Mouse (Mus musculus) B cell, adult 2 months (primary cell): ENCODE measurements around the gene Vmn1r28.
"Not testable (repeated sequence)": the region's sequence is repeated elsewhere in the genome, so short reads cannot be mapped to it uniquely, and the experiment has no call there.

Experiments
- DNase-seq, 2 experiments: peaks; one replicate each; pipeline ENCODE4 v3.0.0; 2022

The Vmn1r28 gene

GRCm38 (mm10) chr6:58261737-58262136, at the start of gene Vmn1r28:
Vmn1r28 (plus strand) TSS chr6:58262037.
- DNase-seq = no peak

DNA sequence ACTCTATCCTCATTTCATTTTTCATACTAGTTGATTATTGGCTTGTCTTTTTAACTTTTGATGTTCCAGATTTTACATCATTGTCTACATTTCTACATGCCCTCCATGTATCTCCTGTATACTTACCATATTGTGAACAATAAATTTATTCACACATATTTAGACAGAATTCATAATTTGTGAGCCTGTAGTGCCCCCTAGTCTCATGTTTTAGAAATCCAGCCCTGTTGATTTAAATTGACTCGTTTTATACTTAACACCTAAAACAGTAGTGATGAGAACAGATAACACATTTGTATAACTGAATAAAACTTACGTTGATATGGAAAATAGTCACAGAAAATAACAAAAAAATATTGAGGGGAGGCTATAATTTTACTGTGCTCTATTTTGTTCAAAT, 45.7 kb upstream of the Vmn1r28 start:
- no peak for DNase-seq

DNA sequence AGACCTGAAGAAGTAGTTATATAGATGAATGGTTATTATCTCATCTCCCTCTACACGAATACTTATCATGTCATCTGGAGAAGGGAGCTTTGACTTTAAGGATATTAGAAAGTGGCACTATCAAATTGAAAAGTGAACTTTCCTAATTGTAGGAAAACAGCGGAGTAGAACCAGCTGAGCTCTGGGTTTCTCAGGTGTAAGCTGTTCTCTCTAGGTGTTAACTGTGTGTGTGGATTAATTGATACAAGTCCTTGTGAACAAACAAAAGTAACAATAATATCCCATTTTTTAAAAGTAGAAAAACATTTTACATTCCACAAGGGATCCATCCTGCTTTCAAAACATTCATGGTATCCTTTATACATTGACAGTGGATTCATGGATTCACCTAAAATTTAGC, 43.1 kb upstream of the Vmn1r28 start, which contains the start of gene Vmn1r27:
Gene Vmn1r27, minus strand, starts transcription at position 101 of the 400 bp plus-strand sequence.
- no peak for DNase-seq

DNA sequence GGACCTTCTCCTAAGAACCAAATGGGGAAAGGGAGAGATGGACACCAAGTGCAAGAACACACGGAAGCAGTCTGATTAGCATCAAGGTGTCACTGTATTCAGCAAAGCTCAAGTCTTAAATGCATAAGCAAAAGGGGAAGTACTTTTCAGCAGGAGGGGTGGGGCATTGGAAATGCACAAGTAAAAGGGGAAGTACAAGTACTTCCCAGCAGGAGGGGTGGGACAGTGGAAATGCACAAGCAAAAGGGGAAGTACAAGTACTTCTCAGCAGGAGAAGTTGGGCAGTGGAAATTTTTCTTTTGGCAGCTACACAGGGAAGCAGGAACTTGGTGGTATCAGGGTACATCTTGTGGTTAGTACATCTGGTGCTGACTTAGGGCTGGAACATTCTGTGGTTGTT, 17.8 kb downstream of the Vmn1r28 start:
- DNase-seq = not testable (repeated sequence)

DNA sequence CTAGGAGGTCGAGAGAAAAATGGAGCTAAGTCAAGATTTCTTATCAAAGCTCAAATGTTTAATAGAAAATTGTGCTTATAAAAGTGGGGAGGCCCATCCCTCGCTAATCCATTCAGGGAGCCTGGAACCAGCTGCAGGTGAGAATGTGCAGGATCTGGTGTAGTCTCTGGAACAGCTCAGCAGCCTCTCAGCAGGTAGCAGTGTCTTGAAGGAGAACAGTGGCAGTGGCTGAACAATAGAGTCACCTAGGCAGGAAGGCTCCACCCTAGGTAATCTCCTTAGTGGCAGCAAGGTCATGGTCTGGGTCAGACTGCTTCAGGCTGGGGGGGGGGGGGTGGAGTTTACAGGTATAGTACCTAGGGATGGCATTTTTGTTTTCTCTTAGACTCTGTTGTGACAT, 30.4 kb downstream of the Vmn1r28 start:
- no peak for DNase-seq

DNA sequence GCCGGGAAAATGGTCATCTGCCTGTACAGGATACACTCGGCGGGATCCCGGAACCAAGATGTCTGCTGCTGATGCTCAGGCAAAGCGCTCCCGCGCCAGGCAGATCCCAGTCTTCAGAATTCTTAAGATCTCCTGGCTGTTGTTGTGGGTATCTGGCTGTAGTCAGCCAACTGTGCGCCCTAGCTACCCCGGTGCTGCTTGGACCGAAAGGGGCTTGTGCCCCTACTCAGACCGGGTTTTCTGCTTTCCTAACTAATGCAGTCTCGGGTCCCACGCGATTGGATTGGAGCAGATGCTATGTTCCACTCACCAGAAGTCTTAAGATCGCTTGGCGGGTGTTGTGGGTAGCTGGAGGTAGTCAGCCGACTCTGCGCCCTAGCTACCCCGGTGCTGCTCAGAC, 36.7 kb downstream of the Vmn1r28 start:
- DNase-seq = not testable (repeated sequence)

DNA sequence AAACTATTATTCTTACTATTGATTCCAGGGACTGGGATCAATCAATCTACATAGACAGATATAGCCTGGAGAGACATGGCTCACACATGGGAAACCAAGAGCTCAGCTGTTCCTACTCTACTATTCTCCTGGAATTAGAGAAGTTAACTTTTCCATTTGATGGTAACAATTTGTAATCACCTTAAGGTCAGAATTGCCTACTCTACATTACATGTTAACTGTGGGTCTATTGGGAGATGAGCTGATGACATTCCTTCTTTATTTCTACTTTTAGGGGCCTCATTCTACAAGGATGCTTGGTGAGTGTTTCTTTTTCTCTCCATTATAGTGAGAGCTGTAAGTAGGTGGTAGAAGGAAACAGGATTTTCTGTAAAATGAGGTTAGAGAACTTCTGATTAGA, 39.4 kb downstream of the Vmn1r28 start, which contains the start of gene Vmn1r29:
Gene Vmn1r29, plus strand, starts transcription at position 301 of the 400 bp plus-strand sequence.
- DNase-seq = no peak
